Mouse (Mus musculus): Measurements from ENCODE around the gene Macrod1. TPM values are rescaled to one million over a fixed set of nuclear protein-coding genes. Genes with fewer than 3 reads are reported as not detected.

The Macrod1 gene
- polyA plus RNA-seq, 1 experiment from 2014 or later: 2.9 TPM

DNA sequence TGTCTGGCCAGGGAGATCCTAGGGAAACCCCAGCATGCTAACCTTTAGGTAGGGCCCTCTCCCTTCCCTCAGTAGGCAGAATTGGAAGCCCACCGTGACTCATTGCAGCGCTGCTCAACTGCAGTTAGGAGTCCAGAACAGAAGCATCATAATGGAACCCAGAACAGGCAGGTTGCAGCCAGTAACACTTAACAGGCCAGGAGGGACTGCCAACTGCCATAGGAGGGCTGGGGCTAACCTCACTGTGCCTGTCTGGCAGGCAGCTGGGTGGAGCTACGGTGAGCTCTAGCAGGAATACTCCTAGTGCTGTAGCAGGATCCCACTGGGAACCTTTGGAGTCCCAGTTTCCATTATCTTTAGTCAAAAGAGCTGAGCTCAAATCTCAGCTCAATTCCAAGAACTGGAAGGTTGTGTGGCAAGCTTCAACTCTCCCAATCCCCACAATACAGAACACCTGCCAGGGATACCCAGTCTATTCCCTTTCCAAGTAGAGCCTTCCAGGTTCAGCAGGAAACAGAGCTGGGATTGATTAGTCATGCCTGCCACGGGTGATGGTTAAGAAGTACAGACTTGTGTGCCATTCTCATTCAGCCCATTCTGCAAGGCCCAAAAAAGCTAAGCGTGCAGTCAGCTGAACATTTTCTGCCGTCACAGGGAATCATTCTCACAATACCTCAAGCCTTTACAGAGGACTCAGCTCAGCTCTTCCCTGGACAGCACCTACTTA is 95.5 kb downstream of the Macrod1 start:
- Histone ChIP-seq H3K27me3 (peaks cover 31% of the 10 kb centered on the region), H3K4me2 (replicated peaks) (no peak overlapping the region), H3K9me3 (no peaks in the 10 kb centered on the region), H3K4me3 (replicated peaks) (no peak overlapping the region), H3K4me1 (replicated peaks) (peaks cover 91% of the 10 kb centered on the region), H3K27ac (no peak overlapping the region), H3K36me3 (no peaks in the 10 kb centered on the region), H3K9ac (replicated peaks) (no peak overlapping the region)
- 72% methylated on average over 6 of the region's 6 CpGs for WGBS
- no peak for ATAC-seq

DNA sequence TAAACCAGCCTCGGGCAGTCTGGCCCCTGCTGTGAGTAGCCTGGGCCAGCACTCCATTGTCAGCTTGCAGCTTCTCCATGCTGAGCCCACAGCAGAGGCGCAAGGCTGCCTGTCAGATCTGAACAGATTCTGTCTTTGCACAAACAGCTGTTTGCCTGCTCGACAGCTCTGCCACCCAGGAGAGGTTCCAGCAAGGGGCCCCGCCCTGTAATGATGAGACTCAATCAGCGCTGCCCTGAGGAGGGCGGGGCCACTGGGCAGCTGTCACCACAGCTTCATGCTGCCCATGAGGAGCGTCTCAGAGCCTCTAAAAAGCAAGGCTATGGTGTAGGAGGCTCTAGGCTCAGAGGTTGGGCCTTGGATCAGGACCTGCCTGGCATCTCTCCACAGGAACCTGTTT is 96.6 kb downstream of the Macrod1 start:
- H3K36me3 ChIP-seq: no peaks in the 10 kb centered on the region
- peaks cover 91% of the 10 kb centered on the region for H3K4me1 ChIP-seq (replicated peaks)
- peaks cover 27% of the 10 kb centered on the region; the same call in 1 of the 2 replicates for H3K27me3 ChIP-seq
- no peak overlapping the region for H3K4me2 ChIP-seq (replicated peaks)
- peak overlapping the region; percentile 64 for H3K27ac ChIP-seq
- no peak overlapping the region for H3K4me3 ChIP-seq (replicated peaks)
- WGBS: 28% methylated on average over 7 of the region's 7 CpGs
- ATAC-seq: peak; percentile 22
- H3K9ac ChIP-seq (replicated peaks): no peak overlapping the region
- no peaks in the 10 kb centered on the region for H3K9me3 ChIP-seq

DNA sequence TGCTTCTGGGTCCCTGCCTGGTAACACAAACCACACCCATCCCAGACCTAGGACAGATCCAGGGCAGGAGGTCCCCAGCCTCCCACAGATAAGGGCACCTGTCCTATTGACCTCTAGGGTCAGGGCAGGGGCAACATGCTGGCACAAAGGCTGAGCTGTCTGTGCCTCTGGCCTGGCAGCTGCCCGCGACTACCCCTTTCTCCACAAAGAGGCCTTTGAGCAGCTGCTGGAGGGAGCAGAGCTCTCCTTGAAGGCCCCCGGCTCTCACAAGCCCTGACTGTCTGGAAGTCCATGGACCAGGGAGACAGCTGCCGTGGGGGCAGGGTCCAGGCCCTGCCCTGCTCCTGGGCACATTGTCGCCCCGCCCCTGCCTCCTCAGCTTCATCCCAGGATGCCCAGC is 98.6 kb downstream of the Macrod1 start:
- Histone ChIP-seq H3K27me3 (peaks cover 37% of the 10 kb centered on the region; the same call in 1 of the 2 replicates), H3K4me3 (replicated peaks) (no peak overlapping the region), H3K36me3 (no peaks in the 10 kb centered on the region), H3K9me3 (no peaks in the 10 kb centered on the region), H3K4me1 (replicated peaks) (peaks cover 82% of the 10 kb centered on the region), H3K4me2 (replicated peaks) (no peak overlapping the region), H3K27ac (peak overlapping the region; percentile 41; the same call in 1 of the 2 replicates), H3K9ac (replicated peaks) (no peak overlapping the region)
- ATAC-seq: no peak; the same call in 1 of the 2 replicates
- WGBS: 50% methylated on average over 6 of the region's 6 CpGs

DNA sequence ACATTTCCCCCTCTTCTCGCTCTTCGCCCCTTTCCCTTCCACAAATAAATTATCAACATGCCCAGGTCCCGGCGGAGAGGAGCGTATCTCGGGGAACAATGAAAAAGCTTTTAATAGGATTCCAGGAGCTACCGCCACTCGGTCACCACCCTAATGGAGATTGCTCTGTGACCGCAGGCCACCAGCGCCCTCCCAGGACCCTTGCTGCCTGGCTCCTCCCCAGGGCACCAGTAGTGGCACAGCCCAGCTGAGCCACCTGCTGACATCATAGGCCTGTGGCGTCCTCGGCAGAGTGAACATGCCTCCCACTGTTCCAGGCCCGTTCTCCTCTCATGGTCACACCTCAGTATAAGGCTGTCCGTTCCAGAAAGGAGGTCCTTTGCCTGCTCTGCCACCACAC is 101.1 kb downstream of the Macrod1 start:
- Histone ChIP-seq H3K9me3 (no peaks in the 10 kb centered on the region), H3K9ac (replicated peaks) (peak overlapping the region; percentile 50), H3K27ac (peak overlapping the region; percentile 42; the same call in 1 of the 2 replicates), H3K4me1 (replicated peaks) (peaks cover 68% of the 10 kb centered on the region), H3K36me3 (no peaks in the 10 kb centered on the region), H3K27me3 (peaks cover 45% of the 10 kb centered on the region), H3K4me2 (replicated peaks) (peak overlapping the region; percentile 25; the same call in 1 of the 2 replicates), H3K4me3 (replicated peaks) (no peak overlapping the region)
- ATAC-seq: 0 out of 2 replicates have a peak, but pooled peaks have one; percentile 20
- WGBS: 9% methylated on average over 14 of the region's 14 CpGs

DNA sequence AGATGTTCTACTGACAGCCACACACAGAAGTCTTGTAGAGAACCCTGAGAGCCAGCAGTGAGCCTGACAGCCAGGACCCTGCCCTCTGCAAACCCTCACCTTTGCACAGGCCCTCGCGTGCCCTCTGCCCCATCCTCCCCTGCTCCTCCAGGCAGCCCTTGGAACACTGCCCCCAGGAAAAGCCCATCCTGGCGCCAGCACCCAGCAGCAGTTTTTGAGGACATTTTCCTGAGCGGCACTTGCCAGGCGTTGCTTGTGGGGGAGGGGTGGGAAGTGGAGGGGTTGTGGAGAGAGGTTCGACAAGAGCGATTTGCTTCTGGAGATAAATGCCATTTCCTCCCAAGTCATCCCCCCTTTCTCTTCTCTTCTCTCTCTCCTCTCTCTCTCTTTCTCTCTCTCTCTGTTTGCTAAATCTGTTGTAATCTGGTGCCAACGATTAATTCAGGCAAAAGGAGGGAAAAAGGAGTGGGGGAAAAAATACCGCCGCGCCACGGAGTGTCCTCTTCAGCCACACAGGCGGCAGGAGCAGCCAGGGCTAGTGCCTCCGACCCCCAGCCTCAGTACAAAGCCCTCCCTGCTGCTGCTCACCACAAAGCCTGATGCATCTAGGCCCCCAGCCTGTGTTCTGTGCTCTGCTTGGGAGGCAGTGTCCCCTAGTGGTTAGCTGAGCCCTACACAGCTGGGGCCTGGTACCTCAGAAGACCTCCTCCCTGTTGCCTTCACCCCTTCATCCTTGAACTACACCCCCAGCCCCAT is 103.7 kb downstream of the Macrod1 start:
- Histone ChIP-seq H3K9me3 (no peaks in the 10 kb centered on the region), H3K4me3 (replicated peaks) (peak overlapping the region; percentile 3; the same call in 1 of the 2 replicates), H3K36me3 (no peaks in the 10 kb centered on the region), H3K4me1 (replicated peaks) (peaks cover 66% of the 10 kb centered on the region), H3K27ac (peak overlapping the region; percentile 68), H3K4me2 (replicated peaks) (peak overlapping the region; percentile 41), H3K9ac (replicated peaks) (peak overlapping the region; percentile 60), H3K27me3 (peaks cover 63% of the 10 kb centered on the region)
- peak; percentile 76 for ATAC-seq
- whole genome bisulfite sequencing: 2% methylated on average over 14 of the region's 14 CpGs

DNA sequence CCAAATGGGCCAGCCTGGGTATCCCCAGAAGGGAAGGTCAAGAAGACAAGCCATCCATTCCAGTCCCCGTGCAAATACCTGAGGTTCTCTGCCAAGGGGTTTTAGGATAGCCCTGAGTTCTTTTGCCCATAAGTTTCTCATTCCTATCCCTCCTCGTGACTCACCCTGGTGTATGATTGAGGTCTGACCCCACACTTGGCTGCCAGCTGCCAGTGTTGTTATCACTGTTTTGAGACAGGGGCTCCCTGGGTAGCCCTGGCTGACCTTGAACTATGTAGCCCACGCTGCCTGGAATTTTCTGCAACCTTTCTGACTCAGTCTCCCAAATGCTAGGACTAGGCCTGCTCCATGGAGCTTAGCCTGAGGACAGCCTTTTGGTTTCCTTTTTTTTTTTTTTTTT is 104.5 kb downstream of the Macrod1 start:
- no peak overlapping the region for H3K4me2 ChIP-seq (replicated peaks)
- H3K9ac ChIP-seq (replicated peaks): no peak overlapping the region
- peaks cover 67% of the 10 kb centered on the region for H3K4me1 ChIP-seq (replicated peaks)
- no peak overlapping the region for H3K4me3 ChIP-seq (replicated peaks)
- H3K9me3 ChIP-seq: no peaks in the 10 kb centered on the region
- WGBS: 77% methylated on average over 3 of the region's 3 CpGs
- no peaks in the 10 kb centered on the region for H3K36me3 ChIP-seq
- peak overlapping the region; percentile 68; the same call in 1 of the 2 replicates for H3K27ac ChIP-seq
- ATAC-seq: no peak
- peaks cover 61% of the 10 kb centered on the region for H3K27me3 ChIP-seq

DNA sequence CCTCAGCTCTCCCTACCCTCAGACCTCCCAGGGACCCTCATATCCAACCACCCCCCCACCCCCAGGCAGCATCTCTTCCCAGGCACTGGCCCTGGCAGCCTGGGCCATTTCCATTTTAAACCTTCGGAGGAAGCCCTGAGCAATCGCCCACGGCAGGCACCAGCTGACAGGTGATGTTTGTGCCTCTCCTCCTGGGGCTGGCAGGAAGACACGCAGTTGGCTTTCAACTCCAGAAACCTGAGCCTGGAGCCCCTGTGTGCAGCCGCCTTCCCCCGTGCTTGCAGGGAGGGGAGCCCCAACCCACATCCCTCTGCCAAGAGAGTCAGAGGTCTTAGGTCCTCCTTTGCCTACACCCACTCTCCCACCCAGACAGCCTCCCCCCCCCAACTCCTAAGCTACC is 107.6 kb downstream of the Macrod1 start:
- peak overlapping the region; percentile 82 for H3K4me3 ChIP-seq (replicated peaks)
- peaks cover 49% of the 10 kb centered on the region for H3K4me1 ChIP-seq (replicated peaks)
- peaks cover 77% of the 10 kb centered on the region for H3K27me3 ChIP-seq
- peak overlapping the region; percentile 88 for H3K9ac ChIP-seq (replicated peaks)
- WGBS: 8% methylated on average over 6 of the region's 6 CpGs
- H3K27ac ChIP-seq: no peak overlapping the region
- no peak for ATAC-seq
- no peaks in the 10 kb centered on the region for H3K36me3 ChIP-seq
- H3K9me3 ChIP-seq: no peaks in the 10 kb centered on the region
- H3K4me2 ChIP-seq (replicated peaks): peak overlapping the region; percentile 95

DNA sequence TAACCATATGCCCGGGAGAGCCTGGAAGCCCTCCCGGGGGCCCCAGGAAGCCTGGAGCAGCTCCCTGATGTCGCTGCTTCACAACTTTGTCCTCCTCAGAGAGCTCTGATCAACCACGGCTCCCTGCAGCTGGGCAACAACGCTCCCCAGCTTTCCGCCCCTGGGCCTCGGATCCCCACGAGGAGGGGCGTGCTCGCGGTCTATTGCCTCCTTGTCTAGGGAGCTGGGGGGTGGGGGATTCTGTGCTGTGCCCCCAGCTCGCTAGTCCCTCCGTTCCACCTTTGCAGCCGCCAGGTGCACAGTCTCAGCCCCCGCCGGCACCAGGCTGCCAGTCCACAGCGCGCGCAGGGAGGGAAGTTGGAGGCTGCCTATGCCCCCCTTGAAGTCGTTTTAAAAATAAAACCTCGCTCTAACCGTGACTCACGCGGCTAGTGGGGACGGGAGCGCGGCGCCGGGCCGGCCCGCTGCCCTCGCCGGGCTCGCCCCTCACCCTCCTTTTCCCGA is 108.3 kb downstream of the Macrod1 start:
- Histone ChIP-seq H3K4me3 (replicated peaks) (peak overlapping the region; percentile 82), H3K4me2 (replicated peaks) (peak overlapping the region; percentile 95), H3K27me3 (peaks cover 71% of the 10 kb centered on the region), H3K36me3 (no peaks in the 10 kb centered on the region), H3K4me1 (replicated peaks) (peaks cover 43% of the 10 kb centered on the region), H3K9ac (replicated peaks) (peak overlapping the region; percentile 88), H3K27ac (peak overlapping the region; percentile 35; the same call in 1 of the 2 replicates), H3K9me3 (no peaks in the 10 kb centered on the region)
- under 1% methylated on average over 33 of the region's 35 CpGs for WGBS
- peak; percentile 22 for ATAC-seq

DNA sequence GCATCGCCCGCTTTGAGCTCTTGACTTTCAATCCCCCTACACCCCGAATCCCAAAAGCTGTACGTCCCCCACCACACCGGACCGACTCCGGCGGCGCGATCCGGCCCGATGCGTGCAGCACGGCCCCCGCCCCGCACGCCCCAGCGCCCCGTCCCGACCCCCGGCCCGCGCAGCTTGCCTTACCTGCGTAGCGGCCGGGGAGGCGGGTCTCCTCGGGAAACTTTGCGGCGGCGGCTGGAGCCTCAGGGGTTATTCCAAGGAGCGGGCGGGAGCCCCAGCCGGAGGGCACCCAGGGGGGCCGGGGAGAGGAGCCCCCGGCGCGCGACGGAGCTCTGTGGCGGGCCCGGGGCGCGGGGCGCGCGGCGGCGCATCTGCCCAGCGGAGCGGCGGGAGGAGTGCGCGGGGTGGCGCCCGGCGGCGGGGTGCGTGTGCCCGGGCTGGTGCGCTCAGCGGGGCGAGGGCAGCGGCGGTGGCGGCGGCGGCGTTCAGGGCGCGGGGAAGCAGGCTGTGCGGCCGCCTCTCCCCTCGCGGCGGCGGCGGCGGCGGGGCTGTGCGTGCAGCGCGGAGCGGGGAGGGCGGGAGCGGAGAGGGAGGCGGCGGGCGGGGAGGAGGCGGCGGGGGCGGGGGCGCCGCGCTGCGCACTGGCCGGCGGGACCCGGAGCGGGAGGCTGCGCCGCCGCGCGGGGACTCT is 109.0 kb downstream of the Macrod1 start:
- H3K9ac ChIP-seq (replicated peaks): peak overlapping the region; percentile 88
- peaks cover 35% of the 10 kb centered on the region for H3K4me1 ChIP-seq (replicated peaks)
- WGBS: under 1% methylated on average over 54 of the region's 105 CpGs
- H3K36me3 ChIP-seq: no peaks in the 10 kb centered on the region
- peak overlapping the region; percentile 95 for H3K4me2 ChIP-seq (replicated peaks)
- peak overlapping the region; percentile 58 for H3K27ac ChIP-seq
- H3K9me3 ChIP-seq: no peaks in the 10 kb centered on the region
- peak; percentile 47 for ATAC-seq
- H3K4me3 ChIP-seq (replicated peaks): peak overlapping the region; percentile 82
- peaks cover 75% of the 10 kb centered on the region for H3K27me3 ChIP-seq

DNA sequence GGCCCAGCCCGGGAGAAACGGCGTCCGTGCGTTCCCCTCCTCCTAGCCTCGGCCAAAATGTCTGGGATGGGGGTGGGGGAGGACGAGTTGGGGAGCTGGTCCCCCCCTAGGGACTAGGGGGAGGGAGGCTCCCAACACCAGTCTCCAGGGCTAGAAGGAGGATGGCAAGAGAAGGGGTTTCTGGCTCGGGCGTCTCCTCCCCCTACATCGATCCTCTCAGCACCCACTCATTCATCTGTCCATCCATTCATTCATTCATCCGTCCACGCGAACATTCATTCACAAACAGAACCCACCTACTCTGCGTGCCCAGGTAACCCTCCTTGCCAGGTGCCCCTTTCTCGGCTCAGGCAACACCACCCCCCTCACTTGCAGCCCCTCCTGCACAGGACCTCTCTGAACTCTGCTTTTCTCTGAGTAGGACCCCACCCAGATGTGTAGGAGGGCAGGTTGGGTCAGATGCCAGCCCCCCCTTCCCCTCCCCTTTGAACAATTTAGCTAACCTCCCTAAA is 109.6 kb downstream of the Macrod1 start:
- peak overlapping the region; percentile 88 for H3K9ac ChIP-seq (replicated peaks)
- WGBS: 3% methylated on average over 14 of the region's 15 CpGs
- peak; percentile 19 for ATAC-seq
- H3K4me3 ChIP-seq (replicated peaks): peak overlapping the region; percentile 82
- H3K27me3 ChIP-seq: peaks cover 73% of the 10 kb centered on the region
- H3K27ac ChIP-seq: no peak overlapping the region
- peak overlapping the region; percentile 95 for H3K4me2 ChIP-seq (replicated peaks)
- no peaks in the 10 kb centered on the region for H3K9me3 ChIP-seq
- no peaks in the 10 kb centered on the region for H3K36me3 ChIP-seq
- peaks cover 38% of the 10 kb centered on the region for H3K4me1 ChIP-seq (replicated peaks)

DNA sequence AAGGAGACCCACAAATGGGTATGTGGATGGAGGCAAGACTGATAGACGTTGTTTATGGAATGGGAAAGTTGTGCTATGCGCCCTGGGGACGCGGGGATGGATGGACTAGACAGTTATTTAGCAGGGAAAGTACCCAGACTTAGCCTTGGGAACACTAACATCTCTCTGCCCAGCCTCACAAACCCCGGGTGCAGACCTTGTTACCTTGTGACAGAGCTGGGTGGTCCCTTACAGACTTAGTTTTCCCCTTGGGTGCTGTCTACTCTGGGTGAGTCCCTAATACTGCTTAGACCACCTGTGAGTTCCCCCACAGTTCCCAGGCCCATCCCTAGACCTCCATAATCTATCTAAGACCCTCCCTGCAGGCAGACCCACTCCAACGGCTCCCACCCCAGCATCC is 110.2 kb downstream of the Macrod1 start:
- no peak for ATAC-seq
- Histone ChIP-seq H3K9me3 (no peaks in the 10 kb centered on the region), H3K27ac (no peak overlapping the region), H3K4me3 (replicated peaks) (no peak overlapping the region), H3K9ac (replicated peaks) (no peak overlapping the region), H3K4me2 (replicated peaks) (peak overlapping the region; percentile 95; the same call in 1 of the 2 replicates), H3K36me3 (no peaks in the 10 kb centered on the region), H3K4me1 (replicated peaks) (peaks cover 43% of the 10 kb centered on the region), H3K27me3 (peaks cover 68% of the 10 kb centered on the region)
- WGBS: 8% methylated on average over 6 of the region's 6 CpGs
